Mouse (Mus musculus): Measurements from ENCODE around the gene Pstpip1. TPM values are rescaled to one million over a fixed set of nuclear protein-coding genes. Genes with fewer than 3 reads are reported as not detected.

Gene Pstpip1
- polyA plus RNA-seq, 1 experiment from 2014 or later = 1.0 TPM

GRCm38 (mm10) chr9:56151745-56152481 lies 62.2 kb downstream of the Pstpip1 start:
- Histone ChIP-seq H3K9ac (replicated peaks; ENCODE audit: low read length) (no peak overlapping the region), H3K4me2 (ENCODE audit: low read length) (no peak overlapping the region), H3K9me3 (ENCODE audit: control insufficient read depth, low read length) (no peaks in the 10 kb centered on the region), H3K36me3 (ENCODE audit: control insufficient read depth, insufficient read depth, low read length) (peaks cover under 1% of the 10 kb centered on the region), H3K4me3 (replicated peaks; ENCODE audit: low read depth, low read length) (no peak overlapping the region), H3K4me1 (ENCODE audit: control insufficient read depth, insufficient read depth, low read length) (no peaks in the 10 kb centered on the region; the same call in 1 of the 2 replicates), H3K27ac (replicated peaks; ENCODE audit: low read depth, low read length) (no peak overlapping the region), H3K27me3 (ENCODE audit: control insufficient read depth, insufficient read depth, low read length) (no peaks in the 10 kb centered on the region)
- ATAC-seq (ENCODE audit: low FRiP score, low TSS enrichment) (no peak), DNase-seq (no peak)
- WGBS = 47% methylated on average over 7 of the region's 7 CpGs

GRCm38 (mm10) chr9:56152482-56153007 lies 62.8 kb downstream of the Pstpip1 start:
- ATAC-seq (ENCODE audit: low FRiP score, low TSS enrichment) = no peak
- no peak for DNase-seq
- Histone ChIP-seq H3K27me3 (ENCODE audit: control insufficient read depth, insufficient read depth, low read length) (no peaks in the 10 kb centered on the region), H3K9me3 (ENCODE audit: control insufficient read depth, low read length) (no peaks in the 10 kb centered on the region), H3K4me1 (ENCODE audit: control insufficient read depth, insufficient read depth, low read length) (no peaks in the 10 kb centered on the region; the same call in 1 of the 2 replicates), H3K36me3 (ENCODE audit: control insufficient read depth, insufficient read depth, low read length) (no peaks in the 10 kb centered on the region), H3K9ac (replicated peaks; ENCODE audit: low read length) (no peak overlapping the region), H3K4me2 (ENCODE audit: low read length) (no peak overlapping the region), H3K27ac (replicated peaks; ENCODE audit: low read depth, low read length) (no peak overlapping the region), H3K4me3 (replicated peaks; ENCODE audit: low read depth, low read length) (no peak overlapping the region)
- WGBS = 88% methylated on average over 4 of the region's 4 CpGs

GRCm38 (mm10) chr9:56154572-56154971 lies 64.8 kb downstream of the Pstpip1 start:
- Histone ChIP-seq H3K27ac (replicated peaks; ENCODE audit: low read depth, low read length) (no peak overlapping the region), H3K27me3 (ENCODE audit: control insufficient read depth, insufficient read depth, low read length) (no peaks in the 10 kb centered on the region), H3K4me3 (replicated peaks; ENCODE audit: low read depth, low read length) (no peak overlapping the region), H3K9me3 (ENCODE audit: control insufficient read depth, low read length) (no peaks in the 10 kb centered on the region), H3K4me2 (ENCODE audit: low read length) (no peak overlapping the region), H3K9ac (replicated peaks; ENCODE audit: low read length) (no peak overlapping the region), H3K4me1 (ENCODE audit: control insufficient read depth, insufficient read depth, low read length) (peaks cover 13% of the 10 kb centered on the region; the same call in 1 of the 2 replicates), H3K36me3 (ENCODE audit: control insufficient read depth, insufficient read depth, low read length) (no peaks in the 10 kb centered on the region)
- WGBS = 93% methylated on average over 5 of the region's 5 CpGs
- ATAC-seq (ENCODE audit: low FRiP score, low TSS enrichment) (no peak), DNase-seq (no peak)

- Histone ChIP-seq H3K9me3 (ENCODE audit: control insufficient read depth, low read length) (no peaks in the 10 kb centered on the region), H3K4me2 (ENCODE audit: low read length) (no peak overlapping the region), H3K4me3 (replicated peaks; ENCODE audit: low read depth, low read length) (no peak overlapping the region), H3K9ac (replicated peaks; ENCODE audit: low read length) (no peak overlapping the region), H3K36me3 (ENCODE audit: control insufficient read depth, insufficient read depth, low read length) (no peaks in the 10 kb centered on the region), H3K27me3 (ENCODE audit: control insufficient read depth, insufficient read depth, low read length) (no peaks in the 10 kb centered on the region), H3K27ac (replicated peaks; ENCODE audit: low read depth, low read length) (no peak overlapping the region), H3K4me1 (ENCODE audit: control insufficient read depth, insufficient read depth, low read length) (peaks cover 14% of the 10 kb centered on the region; the same call in 1 of the 2 replicates)
- 78% methylated on average over 2 of the region's 2 CpGs for WGBS
- DNase-seq (no peak), ATAC-seq (ENCODE audit: low FRiP score, low TSS enrichment) (no peak)
Measured at GRCm38 (mm10) chr9:56158077-56158476, 68.3 kb downstream of the Pstpip1 start.

- no peaks in the 10 kb centered on the region for H3K27me3 ChIP-seq (ENCODE audit: control insufficient read depth, insufficient read depth, low read length)
- no peak for DNase-seq
- no peak for ATAC-seq (ENCODE audit: low FRiP score, low TSS enrichment)
- peaks cover 14% of the 10 kb centered on the region; the same call in 1 of the 2 replicates for H3K4me1 ChIP-seq (ENCODE audit: control insufficient read depth, insufficient read depth, low read length)
- no peak overlapping the region for H3K27ac ChIP-seq (replicated peaks; ENCODE audit: low read depth, low read length)
- peak overlapping the region; percentile 99 for H3K9ac ChIP-seq (replicated peaks; ENCODE audit: low read length)
- 5% methylated on average over 2 of the region's 2 CpGs for WGBS
- peak overlapping the region; percentile 77 for H3K4me2 ChIP-seq (ENCODE audit: low read length)
- H3K36me3 ChIP-seq (ENCODE audit: control insufficient read depth, insufficient read depth, low read length) = no peaks in the 10 kb centered on the region
- H3K9me3 ChIP-seq (ENCODE audit: control insufficient read depth, low read length) = no peaks in the 10 kb centered on the region
- H3K4me3 ChIP-seq (replicated peaks; ENCODE audit: low read depth, low read length) = peak overlapping the region; percentile 99
Measured at GRCm38 (mm10) chr9:56159456-56159855, 69.7 kb downstream of the Pstpip1 start.

GRCm38 (mm10) chr9:56160341-56161141 lies 70.8 kb downstream of the Pstpip1 start:
- ATAC-seq (ENCODE audit: low FRiP score, low TSS enrichment) (peak; percentile 98), DNase-seq (peak; percentile 98)
- Histone ChIP-seq H3K4me2 (ENCODE audit: low read length) (peak overlapping the region; percentile 77), H3K36me3 (ENCODE audit: control insufficient read depth, insufficient read depth, low read length) (no peaks in the 10 kb centered on the region), H3K4me3 (replicated peaks; ENCODE audit: low read depth, low read length) (peak overlapping the region; percentile 99), H3K27ac (replicated peaks; ENCODE audit: low read depth, low read length) (peak overlapping the region; percentile 97), H3K9ac (replicated peaks; ENCODE audit: low read length) (peak overlapping the region; percentile 99), H3K4me1 (ENCODE audit: control insufficient read depth, insufficient read depth, low read length) (peaks cover 14% of the 10 kb centered on the region; the same call in 1 of the 2 replicates), H3K9me3 (ENCODE audit: control insufficient read depth, low read length) (no peaks in the 10 kb centered on the region), H3K27me3 (ENCODE audit: control insufficient read depth, insufficient read depth, low read length) (no peaks in the 10 kb centered on the region)
- WGBS = under 1% methylated on average over 82 of the region's 82 CpGs

- no peak within 1 kb of the TSS for H3K4me3 ChIP-seq (replicated peaks; ENCODE audit: low read depth, low read length)
- ATAC-seq (ENCODE audit: low FRiP score, low TSS enrichment) (no peak), DNase-seq (no peak)
- H3K4me2 ChIP-seq (ENCODE audit: low read length) = no peak within 1 kb of the TSS
- H3K4me1 ChIP-seq (ENCODE audit: control insufficient read depth, insufficient read depth, low read length) = peaks cover 9% of the 10 kb centered on the region; the same call in 1 of the 2 replicates
- WGBS = 96% methylated on average over 6 of the region's 6 CpGs
- H3K9ac ChIP-seq (replicated peaks; ENCODE audit: low read length) = no peak within 1 kb of the TSS
- no peak within 1 kb of the TSS for H3K27ac ChIP-seq (replicated peaks; ENCODE audit: low read depth, low read length)
- H3K27me3 ChIP-seq (ENCODE audit: control insufficient read depth, insufficient read depth, low read length) = no peaks in the 10 kb centered on the region
- H3K36me3 ChIP-seq (ENCODE audit: control insufficient read depth, insufficient read depth, low read length) = no peaks in the 10 kb centered on the region
- H3K9me3 ChIP-seq (ENCODE audit: control insufficient read depth, low read length) = no peaks in the 10 kb centered on the region
Measured at GRCm38 (mm10) chr9:56165377-56165776, 75.6 kb downstream of the Pstpip1 start, which contains the start of gene Tspan3. Gene Tspan3 (minus strand): TSS chr9:56165477.

GRCm38 (mm10) chr9:56166161-56166560 lies 76.4 kb downstream of the Pstpip1 start:
- H3K4me2 ChIP-seq (ENCODE audit: low read length) = no peak overlapping the region
- no peaks in the 10 kb centered on the region for H3K9me3 ChIP-seq (ENCODE audit: control insufficient read depth, low read length)
- WGBS = 78% methylated on average over 5 of the region's 5 CpGs

More at GRCm38 (mm10) chr9:56166161-56166560, 76.4 kb downstream of the Pstpip1 start:
- no peak overlapping the region for H3K9ac ChIP-seq (replicated peaks; ENCODE audit: low read length)
- H3K4me1 ChIP-seq (ENCODE audit: control insufficient read depth, insufficient read depth, low read length) = peaks cover 9% of the 10 kb centered on the region; the same call in 1 of the 2 replicates
- DNase-seq (no peak), ATAC-seq (ENCODE audit: low FRiP score, low TSS enrichment) (no peak)
- no peaks in the 10 kb centered on the region for H3K36me3 ChIP-seq (ENCODE audit: control insufficient read depth, insufficient read depth, low read length)
- H3K27me3 ChIP-seq (ENCODE audit: control insufficient read depth, insufficient read depth, low read length) = no peaks in the 10 kb centered on the region
- no peak overlapping the region for H3K4me3 ChIP-seq (replicated peaks; ENCODE audit: low read depth, low read length)
- H3K27ac ChIP-seq (replicated peaks; ENCODE audit: low read depth, low read length) = no peak overlapping the region

Measured in midbrain, embryonic 14.5 days (tissue).